Mouse (Mus musculus) kidney, embryonic 15.5 days (tissue): Measurements from ENCODE around the gene Gkn1. TPM values are rescaled to one million over a fixed set of nuclear protein-coding genes. Genes with fewer than 3 reads are reported as not detected.
A peak's percentile ranks its signal among the peaks of the same experiment; 100 is the strongest.

Experiments used
- ATAC-seq: fragments of 200-750 bp; cut with Nextera tagmentation; replicated peaks from 2 replicates; pipeline ENCODE4 v1.8.0; 2017; ENCODE audit warnings: moderate TSS enrichment; ENCODE audit not compliant: low FRiP score
- H3K27ac ChIP-seq: fragments of 300-500 bp; sonication (generic); 2 replicates; pipeline ENCODE4 v1.5.1; 2015; ENCODE audit warnings: mild to moderate bottlenecking, inconsistent platforms
- H3K27me3 ChIP-seq: fragments of 300-500 bp; sonication (generic); 2 replicates; pipeline ENCODE4 v1.6.1; 2015; ENCODE audit warnings: inconsistent platforms
- H3K36me3 ChIP-seq: fragments of 300-500 bp; sonication (generic); 2 replicates; pipeline ENCODE4 v1.6.1; 2015; ENCODE audit warnings: inconsistent platforms
- H3K4me1 ChIP-seq: fragments of 300-500 bp; sonication (generic); 2 replicates; pipeline ENCODE4 v1.6.1; 2015; ENCODE audit warnings: inconsistent platforms
- H3K4me2 ChIP-seq: fragments of 300-500 bp; sonication (generic); 2 replicates; pipeline ENCODE4 v1.6.1; 2015; ENCODE audit warnings: moderate library complexity, mild to moderate bottlenecking, inconsistent platforms
- H3K4me3 ChIP-seq: fragments of 300-500 bp; sonication (generic); replicated peaks from 2 replicates; pipeline ENCODE4 v1.5.1; 2015; ENCODE audit warnings: mild to moderate bottlenecking, inconsistent platforms
- H3K9ac ChIP-seq: fragments of 300-500 bp; sonication (generic); 2 replicates; pipeline ENCODE4 v1.6.1; 2015; ENCODE audit warnings: mild to moderate bottlenecking, inconsistent platforms
- H3K9me3 ChIP-seq: fragments of 300-500 bp; sonication (generic); replicated peaks from 2 replicates; pipeline ENCODE4 v1.6.1; 2016; ENCODE audit warnings: inconsistent platforms
- WGBS: fragments of 180-500 bp; shearing (Covaris S2); methylation state at CpG from one replicate; pipeline ENCODE4 v1.1.7; 2015; ENCODE audit warnings: mixed read lengths; 5-methylcytosine and 5-hydroxymethylcytosine counted together
- polyA plus RNA-seq: library from polyadenylated mRNA; unstranded; fragments of >200 nt; fragmentation: Nextera tagmentation; extraction: Ambion mirVana; gene quantifications from 2 replicates; pipeline ENCODE4 v1.2.1, GENCODE M21; 2015

Gene Gkn1
- polyA plus RNA-seq, 1 experiment from 2014 or later, result not detected

DNA sequence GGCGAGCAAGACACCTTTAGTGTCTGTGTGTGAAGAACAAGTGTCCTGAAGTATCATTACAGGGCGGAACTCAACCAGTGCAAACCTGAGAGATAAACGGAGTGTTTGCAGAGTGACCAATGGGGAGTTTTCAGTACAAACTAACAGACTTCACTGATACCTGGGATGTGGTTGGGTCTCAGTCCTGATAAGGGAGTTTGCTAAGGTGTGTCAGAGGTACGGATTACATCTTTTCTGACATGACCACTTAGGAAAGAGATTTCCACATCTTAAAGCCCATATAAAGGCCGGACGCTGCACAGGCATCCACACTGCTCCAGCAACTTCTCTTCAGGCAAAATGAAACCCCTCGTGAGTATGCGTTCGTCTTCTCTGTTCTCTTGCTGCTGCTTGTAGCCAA, 22.3 kb upstream of the Gkn1 start, which contains the start of gene Gkn2:
Gkn2 (plus strand) TSS at position 301 of the 400 bp plus-strand sequence.
- no peak within 1 kb of the TSS for H3K4me2 ChIP-seq
- H3K27me3 ChIP-seq, result peaks cover 4% of the 10 kb centered on the region; the same call in 1 of the 2 replicates
- no peak within 1 kb of the TSS for H3K27ac ChIP-seq
- no peaks in the 10 kb centered on the region for H3K4me1 ChIP-seq
- WGBS, result 89% methylated on average over 9 of the region's 9 CpGs
- H3K4me3 ChIP-seq, result no peak within 1 kb of the TSS
- no peak within 1 kb of the TSS for H3K9ac ChIP-seq
- no peaks in the 10 kb centered on the region for H3K9me3 ChIP-seq
- ATAC-seq, result no peak
- H3K36me3 ChIP-seq, result no peaks in the 10 kb centered on the region

DNA sequence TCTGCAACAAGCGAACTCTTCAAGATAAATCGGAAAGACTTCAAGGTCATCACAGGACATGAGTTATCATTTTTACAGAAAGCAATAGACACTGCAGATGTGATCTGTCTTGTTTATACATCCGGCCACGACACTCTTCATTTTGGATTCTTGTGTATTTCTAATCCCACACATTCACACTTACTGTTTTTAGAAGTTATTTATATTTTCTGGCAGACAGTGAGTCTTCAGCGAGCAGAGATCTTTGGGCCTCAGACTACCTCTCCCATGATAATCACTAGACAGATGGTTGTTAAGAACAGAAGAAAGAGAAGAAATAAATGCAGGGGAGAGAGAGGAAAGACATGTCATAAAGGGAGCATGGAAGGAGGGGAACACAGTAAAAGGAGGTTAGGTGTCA, 18.5 kb upstream of the Gkn1 start:
- Histone ChIP-seq H3K4me3 (no peak overlapping the region), H3K27ac (no peak overlapping the region), H3K9ac (no peak overlapping the region), H3K4me1 (no peaks in the 10 kb centered on the region), H3K9me3 (no peaks in the 10 kb centered on the region), H3K4me2 (no peak overlapping the region), H3K36me3 (no peaks in the 10 kb centered on the region), H3K27me3 (peaks cover 2% of the 10 kb centered on the region; the same call in 1 of the 2 replicates)
- WGBS, result 78% methylated on average over 5 of the region's 5 CpGs
- ATAC-seq, result no peak

DNA sequence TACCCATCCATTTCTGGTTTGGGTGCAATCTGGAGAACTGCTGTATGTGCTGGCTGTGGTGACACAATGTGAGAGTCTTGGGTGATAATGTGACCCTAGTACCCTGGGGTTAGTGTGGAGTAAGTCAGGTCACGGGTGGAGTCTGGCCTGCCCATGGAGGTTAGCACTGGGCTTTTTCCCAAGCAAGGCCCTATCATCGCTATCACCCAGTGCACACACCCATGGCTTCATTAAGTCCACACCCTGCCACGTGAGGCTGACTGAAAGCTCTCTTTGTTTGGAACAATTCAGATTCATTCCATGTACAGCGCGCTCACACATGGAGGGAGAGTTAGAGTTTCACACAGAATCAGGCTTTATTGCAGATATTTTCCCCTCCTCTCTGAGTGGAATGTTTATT, 3.7 kb upstream of the Gkn1 start:
- Histone ChIP-seq H3K27ac (no peak overlapping the region), H3K4me3 (no peak overlapping the region), H3K9ac (no peak overlapping the region), H3K27me3 (no peaks in the 10 kb centered on the region), H3K4me2 (no peak overlapping the region), H3K9me3 (no peaks in the 10 kb centered on the region), H3K36me3 (no peaks in the 10 kb centered on the region), H3K4me1 (no peaks in the 10 kb centered on the region)
- no peak for ATAC-seq
- 79% methylated on average over 5 of the region's 5 CpGs for WGBS

DNA sequence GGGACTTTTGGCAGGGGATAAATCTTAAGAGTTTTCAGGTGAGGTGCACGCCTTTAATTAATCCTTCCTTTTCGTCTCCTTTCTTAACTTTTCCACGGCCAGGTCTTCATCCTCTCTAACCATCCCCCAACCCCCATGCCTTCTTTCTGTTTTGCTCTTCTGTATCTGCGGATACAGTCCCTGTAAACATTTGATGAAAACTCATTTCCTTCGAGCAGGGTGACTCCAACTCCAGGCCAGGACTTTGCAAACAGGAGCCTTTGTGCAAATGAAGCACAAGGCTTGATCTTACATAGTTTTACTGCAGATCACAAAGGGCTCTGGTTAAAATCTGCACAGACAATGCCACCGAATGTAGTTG, 14.8 kb downstream of the Gkn1 start:
- H3K4me2 ChIP-seq, result peak overlapping the region; percentile 78; the same call in 1 of the 2 replicates
- no peak overlapping the region for H3K27ac ChIP-seq
- no peaks in the 10 kb centered on the region for H3K9me3 ChIP-seq
- H3K4me1 ChIP-seq, result peaks cover 32% of the 10 kb centered on the region
- H3K36me3 ChIP-seq, result no peaks in the 10 kb centered on the region
- H3K4me3 ChIP-seq, result no peak overlapping the region; the same call in 1 of the 2 replicates
- no peak for ATAC-seq
- H3K9ac ChIP-seq, result no peak overlapping the region
- H3K27me3 ChIP-seq, result peaks cover 19% of the 10 kb centered on the region
- WGBS, result 31% methylated on average over 6 of the region's 6 CpGs

DNA sequence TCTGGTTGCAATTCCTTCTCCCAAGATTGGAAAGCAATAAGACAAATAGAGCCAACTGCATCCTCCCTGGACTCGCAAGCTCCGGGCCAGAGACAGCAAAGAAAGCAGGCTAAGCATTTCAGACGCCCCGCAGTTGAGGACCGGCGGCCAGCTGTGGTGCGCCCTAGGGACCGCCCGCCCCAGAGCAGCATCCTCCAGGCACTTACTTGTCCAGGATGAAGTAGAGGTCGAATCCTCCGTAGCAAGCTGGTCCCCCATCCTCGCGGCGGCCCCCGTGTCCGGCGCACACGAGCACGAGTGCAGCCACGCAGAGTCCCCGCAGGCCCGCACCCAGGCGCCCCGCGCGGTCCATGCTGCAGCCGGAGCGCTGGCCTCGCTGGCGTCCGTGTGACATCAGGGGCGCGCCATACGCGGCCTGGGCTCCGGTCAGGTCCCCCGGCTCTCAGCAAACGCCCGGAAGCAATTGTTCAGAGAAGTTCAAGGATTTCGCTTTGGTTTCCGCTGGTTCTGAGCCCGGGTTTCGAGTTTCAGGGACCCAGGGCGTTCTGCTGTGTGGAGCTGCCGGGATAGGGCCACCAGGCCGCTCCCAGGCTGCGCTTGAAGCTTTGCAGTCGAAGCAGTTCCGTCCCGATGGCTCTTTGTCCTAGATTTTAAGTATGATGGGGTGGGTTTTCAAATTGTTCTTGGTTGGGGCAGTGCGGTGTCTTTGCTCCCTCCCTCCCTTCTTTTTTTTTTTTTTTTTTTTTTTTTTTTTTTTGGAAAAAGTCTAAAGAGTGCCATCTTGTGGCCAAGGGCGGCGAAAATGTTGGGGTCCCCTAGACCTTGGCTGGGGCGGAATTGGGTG, 15.4 kb downstream of the Gkn1 start, which contains the start of gene Antxr1:
Antxr1 (minus strand) TSS at position 731 of the 844 bp plus-strand sequence.
- H3K4me3 ChIP-seq, result peak within 1 kb of the TSS; percentile 65
- no peaks in the 10 kb centered on the region for H3K36me3 ChIP-seq
- peaks cover 33% of the 10 kb centered on the region for H3K4me1 ChIP-seq
- ATAC-seq, result peak; percentile 80
- H3K9me3 ChIP-seq, result no peaks in the 10 kb centered on the region
- WGBS, result under 1% methylated on average over 54 of the region's 54 CpGs
- peak within 1 kb of the TSS; percentile 83 for H3K27ac ChIP-seq
- peak within 1 kb of the TSS; percentile 71 for H3K9ac ChIP-seq
- H3K4me2 ChIP-seq, result peak within 1 kb of the TSS; percentile 78
- H3K27me3 ChIP-seq, result peaks cover 19% of the 10 kb centered on the region

DNA sequence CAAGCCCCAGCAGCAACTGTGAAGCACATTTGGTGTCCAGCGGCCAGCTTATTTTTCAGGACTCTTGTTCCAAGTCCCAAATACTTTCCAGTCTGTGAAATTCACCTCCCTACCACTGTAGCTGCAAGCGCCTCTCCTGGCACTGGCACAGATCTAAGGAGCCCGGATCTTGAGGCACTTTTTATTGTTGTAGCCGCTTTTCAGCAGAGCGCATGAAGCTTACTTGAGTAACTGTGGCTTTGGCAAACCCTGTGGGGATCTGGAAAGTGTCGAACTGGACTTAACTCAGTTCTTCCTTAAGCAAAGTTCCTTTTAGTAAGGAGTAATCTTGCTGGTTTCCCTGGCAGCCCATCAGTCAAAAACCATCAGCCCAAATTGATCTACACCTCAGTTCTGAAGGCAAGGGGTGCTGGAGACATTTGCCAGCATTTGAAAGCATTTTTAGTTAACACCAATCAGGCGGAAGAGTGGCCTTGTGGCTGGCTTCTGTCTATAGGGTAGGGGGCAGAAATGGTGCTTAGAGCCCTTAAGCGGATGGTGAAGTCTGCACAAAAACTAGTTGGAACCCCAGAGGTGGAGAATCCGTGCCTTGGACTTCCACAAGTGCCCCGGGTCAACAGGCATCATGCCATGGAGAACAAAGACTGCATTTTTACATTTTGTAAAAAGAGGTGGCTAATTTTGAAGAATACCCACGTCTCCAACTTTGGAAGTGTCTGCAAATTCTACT, 16.2 kb downstream of the Gkn1 start:
- H3K27me3 ChIP-seq, result peaks cover 19% of the 10 kb centered on the region
- H3K9ac ChIP-seq, result peak overlapping the region; percentile 71
- peak overlapping the region; percentile 78 for H3K4me2 ChIP-seq
- WGBS, result 10% methylated on average over 11 of the region's 11 CpGs
- H3K4me1 ChIP-seq, result peaks cover 33% of the 10 kb centered on the region
- H3K36me3 ChIP-seq, result no peaks in the 10 kb centered on the region
- H3K27ac ChIP-seq, result peak overlapping the region; percentile 83
- no peaks in the 10 kb centered on the region for H3K9me3 ChIP-seq
- no peak for ATAC-seq
- peak overlapping the region; percentile 65 for H3K4me3 ChIP-seq

DNA sequence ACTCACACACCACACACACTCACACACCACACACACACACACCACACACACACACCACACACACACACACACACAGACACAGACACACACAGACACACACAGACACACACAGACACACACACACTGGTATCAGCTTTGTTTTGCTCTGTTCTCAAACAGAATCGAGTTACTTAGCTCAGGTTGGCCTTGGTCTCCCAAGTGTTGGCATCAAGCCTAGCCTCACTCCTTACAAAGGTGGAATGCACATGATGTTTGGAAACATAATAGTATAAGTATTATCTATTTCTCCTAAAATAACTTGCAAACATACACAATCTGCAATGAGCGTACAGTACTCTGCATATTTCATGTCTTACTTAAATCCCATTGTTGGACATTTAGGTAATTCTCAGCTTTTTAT, 18.4 kb downstream of the Gkn1 start:
- Histone ChIP-seq H3K27me3 (peaks cover 18% of the 10 kb centered on the region), H3K4me3 (no peak overlapping the region), H3K4me2 (no peak overlapping the region), H3K36me3 (no peaks in the 10 kb centered on the region), H3K27ac (no peak overlapping the region), H3K4me1 (peaks cover 42% of the 10 kb centered on the region), H3K9me3 (no peaks in the 10 kb centered on the region), H3K9ac (no peak overlapping the region)
- no peak for ATAC-seq
- WGBS, result 64% methylated on average over 2 of the region's 2 CpGs

DNA sequence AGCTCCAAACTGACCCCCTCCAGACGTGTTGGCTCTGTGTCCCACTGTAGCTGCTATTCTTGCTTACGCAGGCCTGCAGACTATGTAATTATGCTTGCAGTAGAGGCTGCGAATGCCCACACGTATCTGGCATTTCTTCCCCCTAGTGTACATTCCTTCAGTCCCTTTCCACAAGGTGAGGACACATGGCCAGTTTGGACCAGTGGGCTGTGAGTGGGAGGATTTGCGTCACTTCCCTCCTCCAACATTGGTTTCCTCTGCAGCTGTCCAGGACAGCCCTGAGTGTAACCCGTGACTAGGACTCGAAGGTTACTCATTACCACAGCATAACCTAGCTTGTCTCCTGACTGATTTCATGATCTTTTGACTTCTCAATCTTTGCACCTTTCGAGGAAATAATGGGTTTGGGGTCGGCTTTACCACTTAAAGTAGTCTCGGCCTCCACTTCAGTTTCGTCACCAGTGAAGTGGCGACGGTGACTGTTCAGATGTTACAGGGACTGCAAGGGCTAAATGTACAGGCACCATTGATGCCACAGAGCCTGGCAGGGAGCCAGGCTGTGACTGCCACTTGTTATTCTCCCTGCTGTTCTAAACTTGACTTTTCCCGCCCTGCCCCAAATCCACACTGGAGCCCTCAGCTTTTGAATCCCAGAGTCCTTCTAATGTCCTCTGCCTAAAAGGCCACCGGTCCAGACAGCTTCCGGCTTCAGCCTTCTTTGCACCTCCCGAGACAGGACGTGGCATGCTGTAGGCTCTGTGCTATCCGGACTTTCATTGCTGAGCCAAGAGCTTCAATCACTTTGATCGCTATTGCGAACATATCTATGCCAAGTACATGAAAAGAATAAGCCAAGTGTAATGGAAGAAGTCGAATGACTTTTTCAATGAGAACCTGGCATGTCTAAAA, 22.2 kb downstream of the Gkn1 start:
- ATAC-seq, result 0 out of 2 replicates have a peak, but pooled peaks have one; percentile 43
- Histone ChIP-seq H3K27ac (no peak overlapping the region), H3K36me3 (no peaks in the 10 kb centered on the region)

DNA sequence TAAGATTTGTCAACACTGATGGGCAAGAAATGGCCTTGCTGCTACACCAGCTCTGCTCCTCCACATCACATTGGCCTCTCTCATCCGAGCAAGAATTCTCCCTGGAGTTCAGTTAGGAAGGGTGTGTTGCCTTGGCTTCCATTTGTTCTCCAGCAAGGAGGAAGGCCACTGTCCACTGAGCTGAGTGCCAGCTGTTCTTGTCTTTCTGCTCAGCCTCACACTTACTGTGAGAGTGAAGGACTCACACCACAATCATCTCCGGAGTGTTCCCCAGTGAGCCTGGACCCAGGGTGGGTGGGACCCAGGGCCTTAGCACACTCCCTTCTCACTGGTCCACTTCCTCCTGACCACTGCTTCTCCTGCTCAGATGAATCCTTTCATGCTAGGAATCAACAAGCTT, 23.8 kb downstream of the Gkn1 start:
- Histone ChIP-seq H3K9me3 (no peaks in the 10 kb centered on the region), H3K9ac (no peak overlapping the region), H3K4me3 (no peak overlapping the region), H3K4me1 (peaks cover 24% of the 10 kb centered on the region), H3K27ac (no peak overlapping the region), H3K27me3 (no peaks in the 10 kb centered on the region), H3K36me3 (no peaks in the 10 kb centered on the region), H3K4me2 (no peak overlapping the region)
- WGBS, result 93% methylated on average over 2 of the region's 2 CpGs
- ATAC-seq, result no peak

More for the DNA sequence above, 22.2 kb downstream of the Gkn1 start:
- H3K4me3 ChIP-seq, result no peak overlapping the region
- no peak overlapping the region for H3K4me2 ChIP-seq
- 73% methylated on average over 22 of the region's 22 CpGs for WGBS
- H3K9me3 ChIP-seq, result no peaks in the 10 kb centered on the region
- peaks cover 23% of the 10 kb centered on the region for H3K4me1 ChIP-seq
- no peaks in the 10 kb centered on the region for H3K27me3 ChIP-seq
- H3K9ac ChIP-seq, result no peak overlapping the region

DNA sequence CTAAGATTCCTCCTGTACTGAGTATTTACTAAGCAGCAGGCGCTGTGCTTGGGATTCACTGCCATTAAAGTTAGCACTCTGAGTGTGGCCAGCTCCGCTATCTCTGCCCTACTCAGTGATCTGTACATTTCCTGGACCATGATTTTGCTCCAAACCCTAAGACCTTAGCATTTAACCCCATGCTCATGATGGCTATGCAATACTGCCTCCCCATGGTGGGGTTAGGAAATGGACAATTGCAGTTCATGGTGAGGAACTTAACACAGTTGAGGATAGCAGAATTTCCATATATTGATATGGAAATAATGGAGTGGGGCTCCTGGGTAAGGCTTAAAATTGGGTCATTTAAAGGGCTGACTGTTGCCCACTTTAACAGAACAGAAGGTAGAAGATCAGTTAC, 27.4 kb downstream of the Gkn1 start:
- Histone ChIP-seq H3K27me3 (no peaks in the 10 kb centered on the region), H3K36me3 (no peaks in the 10 kb centered on the region), H3K4me3 (no peak overlapping the region), H3K9me3 (no peaks in the 10 kb centered on the region), H3K27ac (no peak overlapping the region), H3K9ac (no peak overlapping the region), H3K4me2 (no peak overlapping the region), H3K4me1 (peaks cover 11% of the 10 kb centered on the region)
- 75% methylated on average over 2 of the region's 2 CpGs for WGBS
- no peak for ATAC-seq

DNA sequence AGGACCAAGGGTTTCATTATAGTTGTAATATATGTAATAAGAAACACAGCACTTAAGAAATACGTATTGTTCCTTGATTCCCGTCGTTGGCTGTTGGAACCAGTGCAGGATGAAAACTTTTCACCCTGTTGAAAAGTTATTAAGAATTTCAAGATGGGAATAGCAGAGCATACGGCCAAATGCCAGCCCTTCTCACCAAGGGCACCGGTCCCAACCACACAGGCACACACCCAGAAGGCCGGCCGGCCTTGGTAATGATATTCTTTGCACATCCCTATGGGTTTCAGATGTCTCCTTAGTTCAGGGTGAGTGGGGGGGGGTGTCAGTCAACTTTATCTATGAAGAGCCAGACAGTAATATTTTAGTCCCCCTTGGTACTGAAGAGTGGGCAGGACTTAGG, 32.1 kb downstream of the Gkn1 start:
- H3K4me3 ChIP-seq, result no peak overlapping the region
- ATAC-seq, result no peak
- H3K27me3 ChIP-seq, result no peaks in the 10 kb centered on the region

More for the DNA sequence above, 32.1 kb downstream of the Gkn1 start:
- no peaks in the 10 kb centered on the region for H3K9me3 ChIP-seq
- H3K27ac ChIP-seq, result no peak overlapping the region
- no peaks in the 10 kb centered on the region for H3K36me3 ChIP-seq
- no peak overlapping the region for H3K4me2 ChIP-seq
- H3K4me1 ChIP-seq, result 0 out of 2 replicates have a peak, but pooled peaks cover 8% of the 10 kb centered on the region
- WGBS, result 89% methylated on average over 7 of the region's 7 CpGs
- H3K9ac ChIP-seq, result no peak overlapping the region
